Mouse (Mus musculus) neural tube, embryonic 15.5 days (tissue): Measurements from ENCODE around the gene Arntl. TPM values are rescaled to one million over a fixed set of nuclear protein-coding genes. Genes with fewer than 3 reads are reported as not detected.

Source experiments
- ATAC-seq: fragments of 200-750 bp; cut with Nextera tagmentation; 2 replicates; pipeline ENCODE4 v1.8.0; 2017; ENCODE audit warnings: mild to moderate bottlenecking, moderate TSS enrichment, moderate library complexity; ENCODE audit not compliant: low FRiP score
- H3K27ac ChIP-seq: fragments of 300-500 bp; sonication (generic); replicated peaks from 2 replicates; pipeline ENCODE4 v1.5.1; 2015; ENCODE audit warnings: mild to moderate bottlenecking, inconsistent platforms
- H3K27me3 ChIP-seq: fragments of 300-500 bp; sonication (generic); replicated peaks from 2 replicates; pipeline ENCODE4 v1.6.1; 2015; ENCODE audit warnings: inconsistent platforms
- H3K36me3 ChIP-seq: fragments of 300-500 bp; sonication (generic); 2 replicates; pipeline ENCODE4 v1.6.1; 2015; ENCODE audit warnings: inconsistent platforms
- H3K4me1 ChIP-seq: fragments of 300-500 bp; sonication (generic); 2 replicates; pipeline ENCODE4 v1.6.1; 2015; ENCODE audit warnings: inconsistent platforms
- H3K4me2 ChIP-seq: fragments of 300-500 bp; sonication (generic); 2 replicates; pipeline ENCODE4 v1.6.1; 2015; ENCODE audit warnings: inconsistent platforms, mild to moderate bottlenecking, moderate library complexity
- H3K4me3 ChIP-seq: fragments of 300-500 bp; sonication (generic); replicated peaks from 2 replicates; pipeline ENCODE4 v1.5.1; 2015; ENCODE audit warnings: mild to moderate bottlenecking, inconsistent platforms
- H3K9ac ChIP-seq: fragments of 300-500 bp; sonication (generic); replicated peaks from 2 replicates; pipeline ENCODE4 v1.6.1; 2015; ENCODE audit warnings: mild to moderate bottlenecking, inconsistent platforms
- H3K9me3 ChIP-seq: fragments of 300-500 bp; sonication (generic); replicated peaks from 2 replicates; pipeline ENCODE4 v1.6.1; 2016; ENCODE audit warnings: inconsistent platforms
- WGBS: fragments of 180-500 bp; shearing (Covaris S2); methylation state at CpG from one replicate; pipeline ENCODE4 v1.1.7; 2015; ENCODE audit warnings: mixed read lengths; 5-methylcytosine and 5-hydroxymethylcytosine counted together
- polyA plus RNA-seq: library from polyadenylated mRNA; unstranded; fragments of >200 nt; fragmentation: Nextera tagmentation; extraction: Ambion mirVana; gene quantifications from 2 replicates; pipeline ENCODE4 v1.2.1, GENCODE M21; 2015

Gene Arntl
- polyA plus RNA-seq, 1 experiment from 2014 or later, result 14.4 TPM

GRCm38 (mm10) chr7:113241901-113242661 lies 34.8 kb downstream of the Arntl start:
- H3K4me2 ChIP-seq, result no peak overlapping the region
- WGBS, result 59% methylated on average over 12 of the region's 12 CpGs
- peaks cover 34% of the 10 kb centered on the region for H3K4me1 ChIP-seq
- peak; percentile 19; the same call in 1 of the 2 replicates for ATAC-seq
- no peaks in the 10 kb centered on the region for H3K9me3 ChIP-seq
- H3K36me3 ChIP-seq, result no peaks in the 10 kb centered on the region
- H3K27ac ChIP-seq, result 0 out of 2 replicates have a peak overlapping the region, but pooled peaks have one; percentile 3
- no peak overlapping the region for H3K9ac ChIP-seq
- no peaks in the 10 kb centered on the region for H3K27me3 ChIP-seq
- no peak overlapping the region for H3K4me3 ChIP-seq

DNA sequence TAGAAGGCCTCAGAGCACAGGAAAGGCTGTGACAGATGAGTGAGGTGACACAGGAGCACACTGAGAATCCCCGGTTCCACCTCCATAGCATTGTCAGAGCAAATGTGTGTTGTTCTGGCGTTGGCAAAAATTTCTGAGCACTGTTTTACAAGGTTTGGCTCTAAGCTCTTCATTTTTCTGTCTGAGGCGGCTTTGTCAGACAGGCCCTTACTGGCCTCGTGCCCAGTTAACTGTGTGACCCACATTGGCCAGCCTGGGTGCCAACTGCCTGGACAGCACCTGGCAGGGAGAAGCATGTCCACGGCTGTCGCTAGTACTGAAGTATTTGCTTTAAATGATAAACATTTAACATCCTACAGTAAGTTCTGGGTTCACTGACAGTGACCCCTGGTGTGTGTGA lies 35.4 kb downstream of the Arntl start:
- WGBS, result 59% methylated on average over 6 of the region's 6 CpGs
- H3K27ac ChIP-seq, result 0 out of 2 replicates have a peak overlapping the region, but pooled peaks have one; percentile 3
- ATAC-seq, result no peak

GRCm38 (mm10) chr7:113245144-113245543 lies 37.9 kb downstream of the Arntl start:
- peaks cover 53% of the 10 kb centered on the region for H3K4me1 ChIP-seq
- H3K9me3 ChIP-seq, result no peaks in the 10 kb centered on the region
- H3K27me3 ChIP-seq, result no peaks in the 10 kb centered on the region
- no peak overlapping the region for H3K4me3 ChIP-seq
- H3K4me2 ChIP-seq, result no peak overlapping the region
- 59% methylated on average over 5 of the region's 5 CpGs for WGBS
- no peaks in the 10 kb centered on the region for H3K36me3 ChIP-seq
- H3K27ac ChIP-seq, result no peak overlapping the region
- no peak for ATAC-seq
- H3K9ac ChIP-seq, result no peak overlapping the region

More for the DNA sequence above, 35.4 kb downstream of the Arntl start:
- no peaks in the 10 kb centered on the region for H3K9me3 ChIP-seq
- H3K4me3 ChIP-seq, result no peak overlapping the region
- H3K36me3 ChIP-seq, result no peaks in the 10 kb centered on the region
- H3K4me1 ChIP-seq, result peaks cover 36% of the 10 kb centered on the region
- no peak overlapping the region for H3K9ac ChIP-seq
- H3K4me2 ChIP-seq, result no peak overlapping the region
- H3K27me3 ChIP-seq, result no peaks in the 10 kb centered on the region

DNA sequence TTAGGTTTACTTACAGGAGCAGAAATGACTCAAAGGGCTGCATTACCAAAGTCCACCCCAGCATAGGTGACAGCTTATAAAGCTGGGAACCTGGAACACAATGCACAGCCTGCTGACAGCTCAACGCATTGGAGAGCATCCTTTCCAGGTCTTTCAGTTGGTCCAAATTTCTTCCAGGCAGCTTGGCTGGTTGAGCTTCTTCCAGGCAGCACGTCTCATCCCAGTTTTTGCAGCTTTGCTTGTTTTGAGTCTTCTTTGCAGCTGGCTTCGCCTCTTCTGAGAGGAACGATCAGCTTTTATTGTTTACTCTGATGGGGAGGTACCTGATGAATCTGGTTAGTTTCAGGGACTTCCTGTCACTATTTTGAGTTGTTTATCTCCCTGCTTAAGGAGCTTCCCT lies 39.2 kb downstream of the Arntl start:
- H3K27ac ChIP-seq, result no peak overlapping the region
- no peak overlapping the region for H3K9ac ChIP-seq
- no peak for ATAC-seq
- no peaks in the 10 kb centered on the region for H3K36me3 ChIP-seq
- H3K27me3 ChIP-seq, result no peaks in the 10 kb centered on the region
- 85% methylated on average over 4 of the region's 4 CpGs for WGBS
- no peaks in the 10 kb centered on the region for H3K9me3 ChIP-seq
- peaks cover 56% of the 10 kb centered on the region for H3K4me1 ChIP-seq
- H3K4me2 ChIP-seq, result no peak overlapping the region
- H3K4me3 ChIP-seq, result no peak overlapping the region

DNA sequence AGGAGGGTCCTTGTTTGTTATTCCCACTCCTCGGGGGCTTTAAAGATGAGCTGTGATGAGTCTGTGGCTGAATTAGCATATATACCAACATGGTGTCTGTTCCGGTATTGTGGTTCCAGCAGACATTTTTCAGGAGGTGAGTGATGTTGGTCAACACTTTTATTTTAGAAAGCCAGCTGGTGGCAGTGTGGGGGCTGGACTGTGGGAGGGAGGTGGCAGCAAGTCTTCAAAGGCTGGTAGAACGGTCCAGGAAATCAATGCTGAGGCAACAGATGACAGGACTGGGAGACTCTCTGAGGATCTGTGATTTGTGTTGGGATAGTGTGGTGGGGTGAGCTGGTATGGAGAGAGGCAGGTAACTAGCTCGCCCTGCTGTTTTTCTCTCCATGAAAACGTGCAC lies 39.9 kb downstream of the Arntl start:
- no peak overlapping the region for H3K4me3 ChIP-seq
- H3K27ac ChIP-seq, result no peak overlapping the region
- no peak for ATAC-seq
- no peak overlapping the region for H3K9ac ChIP-seq
- peaks cover 56% of the 10 kb centered on the region for H3K4me1 ChIP-seq
- H3K36me3 ChIP-seq, result no peaks in the 10 kb centered on the region
- H3K27me3 ChIP-seq, result no peaks in the 10 kb centered on the region
- WGBS, result 71% methylated on average over 5 of the region's 5 CpGs
- H3K4me2 ChIP-seq, result no peak overlapping the region
- no peaks in the 10 kb centered on the region for H3K9me3 ChIP-seq

GRCm38 (mm10) chr7:113249134-113249825 lies 42.0 kb downstream of the Arntl start:
- WGBS, result 60% methylated on average over 16 of the region's 16 CpGs
- H3K27ac ChIP-seq, result no peak overlapping the region
- no peak overlapping the region for H3K4me3 ChIP-seq
- no peaks in the 10 kb centered on the region for H3K27me3 ChIP-seq
- H3K4me1 ChIP-seq, result peaks cover 63% of the 10 kb centered on the region
- H3K4me2 ChIP-seq, result no peak overlapping the region
- no peak for ATAC-seq
- H3K9ac ChIP-seq, result no peak overlapping the region
- no peaks in the 10 kb centered on the region for H3K9me3 ChIP-seq
- H3K36me3 ChIP-seq, result no peaks in the 10 kb centered on the region

DNA sequence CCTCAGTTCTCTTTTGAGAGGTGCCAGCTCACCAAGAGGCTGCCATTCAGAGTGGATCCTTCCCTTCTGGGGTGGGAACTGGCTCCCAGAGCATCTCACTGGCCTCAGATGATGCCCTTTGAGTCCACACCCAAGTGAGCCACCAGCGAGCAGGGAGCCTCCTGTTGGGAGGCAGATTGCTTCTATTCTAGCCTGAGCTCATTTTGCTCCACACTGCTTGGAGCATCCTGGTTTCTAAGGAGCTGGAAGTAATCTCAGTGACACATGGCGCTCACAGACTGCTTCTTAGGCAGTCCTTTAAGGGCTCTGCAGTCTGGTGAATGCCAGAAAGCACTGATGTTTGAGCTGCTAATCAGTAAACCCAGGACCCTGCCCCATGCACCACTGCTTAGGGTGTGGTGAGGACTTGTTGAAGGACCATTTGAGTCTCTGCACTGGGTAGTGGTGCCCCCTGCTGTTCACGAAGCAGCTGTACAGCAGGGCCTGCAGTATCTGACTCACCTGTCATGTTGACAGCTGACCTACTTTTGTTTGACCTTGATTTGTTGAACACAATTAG lies 43.2 kb downstream of the Arntl start:
- Histone ChIP-seq H3K27me3 (no peaks in the 10 kb centered on the region), H3K9ac (0 out of 2 replicates have a peak overlapping the region, but pooled peaks have one; percentile 3), H3K9me3 (no peaks in the 10 kb centered on the region), H3K4me2 (no peak overlapping the region), H3K4me1 (peaks cover 55% of the 10 kb centered on the region), H3K27ac (peak overlapping the region; percentile 80), H3K4me3 (no peak overlapping the region), H3K36me3 (no peaks in the 10 kb centered on the region)
- ATAC-seq, result peak; percentile 50
- 44% methylated on average over 3 of the region's 3 CpGs for WGBS

- Histone ChIP-seq H3K9ac (no peak overlapping the region), H3K27ac (peak overlapping the region; percentile 80), H3K9me3 (no peaks in the 10 kb centered on the region), H3K4me2 (no peak overlapping the region), H3K4me3 (no peak overlapping the region), H3K36me3 (no peaks in the 10 kb centered on the region), H3K27me3 (no peaks in the 10 kb centered on the region), H3K4me1 (peaks cover 54% of the 10 kb centered on the region)
- peak; percentile 74 for ATAC-seq
- 45% methylated on average over 3 of the region's 3 CpGs for WGBS
Measured at GRCm38 (mm10) chr7:113251001-113251400, 43.7 kb downstream of the Arntl start.

- H3K27me3 ChIP-seq, result no peaks in the 10 kb centered on the region
- H3K4me3 ChIP-seq, result no peak overlapping the region
- H3K9me3 ChIP-seq, result no peaks in the 10 kb centered on the region
- peaks cover 54% of the 10 kb centered on the region for H3K4me1 ChIP-seq
- H3K36me3 ChIP-seq, result no peaks in the 10 kb centered on the region
- H3K4me2 ChIP-seq, result no peak overlapping the region
- no peak overlapping the region for H3K9ac ChIP-seq
- H3K27ac ChIP-seq, result peak overlapping the region; percentile 80
- 62% methylated on average over 6 of the region's 6 CpGs for WGBS
- ATAC-seq, result no peak; the same call in 1 of the 2 replicates
Measured at GRCm38 (mm10) chr7:113251554-113251953, 44.3 kb downstream of the Arntl start.

- ATAC-seq, result no peak
- H3K36me3 ChIP-seq, result no peaks in the 10 kb centered on the region
- WGBS, result 92% methylated on average over 7 of the region's 7 CpGs
Measured at GRCm38 (mm10) chr7:113253777-113254405, 46.6 kb downstream of the Arntl start.

GRCm38 (mm10) chr7:113256046-113256445 lies 48.8 kb downstream of the Arntl start:
- H3K27ac ChIP-seq, result no peak overlapping the region
- ATAC-seq, result no peak
- no peaks in the 10 kb centered on the region for H3K9me3 ChIP-seq
- WGBS, result 55% methylated on average over 4 of the region's 4 CpGs
- H3K27me3 ChIP-seq, result no peaks in the 10 kb centered on the region
- no peak overlapping the region for H3K9ac ChIP-seq
- H3K36me3 ChIP-seq, result no peaks in the 10 kb centered on the region
- H3K4me3 ChIP-seq, result no peak overlapping the region
- peaks cover 25% of the 10 kb centered on the region for H3K4me1 ChIP-seq
- H3K4me2 ChIP-seq, result no peak overlapping the region

More at GRCm38 (mm10) chr7:113253777-113254405, 46.6 kb downstream of the Arntl start:
- no peak overlapping the region for H3K27ac ChIP-seq
- no peak overlapping the region for H3K4me2 ChIP-seq
- H3K9ac ChIP-seq, result no peak overlapping the region
- no peaks in the 10 kb centered on the region for H3K9me3 ChIP-seq
- H3K27me3 ChIP-seq, result no peaks in the 10 kb centered on the region
- H3K4me3 ChIP-seq, result no peak overlapping the region
- H3K4me1 ChIP-seq, result peaks cover 47% of the 10 kb centered on the region
